Mouse (Mus musculus): ENCODE measurements around the gene Wnk2.

- no peak for TF ChIP-seq POLR2A (IDR thresholded peaks at IDR 0.05; ENCODE audit: low read depth, low read length)
- TF ChIP-seq CTCF (conservative IDR thresholded peaks at IDR 0.05; ENCODE audit: insufficient read depth, insufficient read length, low read depth, low read length), result no peak
Observed at GRCm38 (mm10) chr13:49028757-49029539, 118.9 kb downstream of the Wnk2 start.
